Mouse (Mus musculus) small intestine, adult 2 months (tissue): ENCODE results near the gene Fam160b1. TPM values are rescaled to one million over a fixed set of nuclear protein-coding genes. Genes with fewer than 3 reads are reported as not detected.

Experiments
- H3K27ac ChIP-seq: fragments of 200-500 bp; 2 replicates; pipeline ENCODE4 v1.5.1; 2012; ENCODE audit warnings: low read depth, low read length, control low read depth, inconsistent platforms; ENCODE audit not compliant: insufficient read depth
- H3K27me3 ChIP-seq: fragments of 200-500 bp; 2 replicates; pipeline ENCODE4 v1.6.1; 2012; ENCODE audit warnings: mild to moderate bottlenecking, moderate library complexity, low read length, inconsistent platforms; ENCODE audit not compliant: control insufficient read depth, insufficient read depth
- H3K36me3 ChIP-seq: fragments of 200-500 bp; 2 replicates; pipeline ENCODE4 v1.6.1; 2012; ENCODE audit warnings: mild to moderate bottlenecking, low read length, control low read depth, inconsistent platforms; ENCODE audit not compliant: control insufficient read depth, insufficient read depth
- H3K4me1 ChIP-seq: fragments of 200-500 bp; 2 replicates; pipeline ENCODE4 v1.6.1; 2012; ENCODE audit warnings: low read length, inconsistent platforms, mixed read lengths; ENCODE audit not compliant: control insufficient read depth, insufficient read depth, insufficient read length
- H3K4me3 ChIP-seq: fragments of 200-500 bp; 2 replicates; pipeline ENCODE4 v1.5.1; 2012; ENCODE audit warnings: low read depth, mild to moderate bottlenecking, control low read depth, inconsistent platforms, low read length, moderate library complexity
- CTCF ChIP-seq: fragments of 200-500 bp; IDR thresholded peaks from 2 replicates; pipeline ENCODE4 v1.5.1; 2012; ENCODE audit warnings: low read depth, mild to moderate bottlenecking, control low read depth, inconsistent platforms, low read length, moderate library complexity, mixed read lengths; ENCODE audit not compliant: insufficient replicate concordance, insufficient read length; ENCODE audit errors: extremely low read depth
- POLR2A ChIP-seq: fragments of 200-500 bp; IDR thresholded peaks from 2 replicates; pipeline ENCODE4 v1.6.1; 2012; ENCODE audit warnings: low read depth, mild to moderate bottlenecking, control low read depth, inconsistent platforms, low read length, moderate library complexity
- WGBS: fragments of 180-500 bp; shearing (Covaris S2); methylation state at CpG from one replicate; pipeline ENCODE4 v1.1.7; 2018; 5-methylcytosine and 5-hydroxymethylcytosine counted together
- polyA plus RNA-seq: library from polyadenylated mRNA; depleted of rRNA; stranded (reverse); fragments of >200 nt; gene quantifications from 2 replicates; pipeline ENCODE4 v1.2.3, GENCODE M21; 2012

Gene Fam160b1
- polyA plus RNA-seq, 1 experiment, result 11.5 TPM

DNA sequence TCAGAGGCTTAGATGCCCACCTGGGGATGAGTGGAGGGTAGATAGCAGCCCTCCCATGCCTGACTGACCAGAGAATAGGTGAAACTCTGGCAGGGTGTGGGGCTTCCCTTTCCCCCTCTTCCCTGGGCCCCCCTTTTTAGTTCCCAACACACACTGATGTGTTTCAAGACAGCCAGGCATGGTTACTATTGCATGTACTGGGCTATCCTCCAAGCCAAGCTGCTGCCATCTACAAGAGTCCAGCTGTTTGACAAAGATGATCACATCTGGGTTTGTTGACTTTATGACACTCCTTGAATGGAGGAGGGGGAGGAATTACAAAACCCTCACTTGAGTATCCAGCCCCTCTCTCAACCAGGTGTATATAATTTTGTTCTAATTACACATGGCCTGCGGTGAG is 47.5 kb downstream of the Fam160b1 start:
- Histone ChIP-seq H3K4me1 (peaks cover 10% of the 10 kb centered on the region), H3K4me3 (no peak overlapping the region), H3K27ac (no peak overlapping the region), H3K27me3 (no peaks in the 10 kb centered on the region), H3K36me3 (no peaks in the 10 kb centered on the region)
- TF ChIP-seq CTCF, result no peak
- no peak for TF ChIP-seq POLR2A
- WGBS, result 95% methylated on average over 1 of the region's 1 CpGs

DNA sequence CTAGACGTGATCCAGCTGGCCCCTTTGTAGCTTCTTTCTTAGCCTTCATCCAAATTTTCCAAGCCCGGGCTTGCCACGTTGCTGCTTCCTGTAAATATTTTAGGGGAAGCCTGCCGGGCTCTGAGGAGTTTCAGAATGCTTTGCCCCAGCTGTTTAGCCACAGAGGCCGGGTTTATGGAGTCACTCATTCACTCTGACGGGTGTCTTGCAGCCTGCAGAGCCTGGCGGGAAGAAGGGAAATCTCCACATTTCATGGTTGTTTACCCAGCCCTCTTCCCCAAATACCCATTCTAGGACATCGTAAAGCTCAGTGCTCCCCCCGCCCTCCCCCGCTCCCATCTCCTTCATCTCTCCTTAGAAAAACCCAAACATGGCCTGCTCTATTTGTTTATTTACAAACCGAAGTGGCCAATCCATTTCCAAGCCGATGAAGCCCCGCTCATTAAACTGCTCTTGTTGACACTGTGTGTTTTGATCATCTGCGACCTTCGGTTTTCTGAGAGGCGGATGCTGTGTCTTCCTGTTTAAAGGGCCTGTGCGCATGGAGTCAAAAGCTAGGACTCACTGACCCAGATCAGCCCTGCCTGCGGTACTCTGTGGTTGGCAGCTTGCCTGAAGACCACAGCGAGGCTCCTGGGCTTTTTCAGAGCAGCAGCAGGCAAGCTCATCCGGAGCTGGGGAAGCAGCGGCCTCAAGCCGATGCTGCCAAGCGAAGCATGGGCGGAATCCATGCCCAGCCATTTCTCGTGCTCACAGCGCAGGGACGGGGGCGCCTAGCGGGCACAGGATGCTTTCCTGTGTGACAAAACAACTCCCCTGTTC is 51.1 kb downstream of the Fam160b1 start:
- H3K4me3 ChIP-seq, result peak overlapping the region; percentile 22
- no peak for TF ChIP-seq CTCF
- no peak for TF ChIP-seq POLR2A
- WGBS, result 33% methylated on average over 29 of the region's 29 CpGs
- no peaks in the 10 kb centered on the region for H3K36me3 ChIP-seq
- H3K4me1 ChIP-seq, result peaks cover 2% of the 10 kb centered on the region; the same call in 1 of the 2 replicates
- H3K27me3 ChIP-seq, result no peaks in the 10 kb centered on the region
- peak overlapping the region; percentile 17; the same call in 1 of the 2 replicates for H3K27ac ChIP-seq

DNA sequence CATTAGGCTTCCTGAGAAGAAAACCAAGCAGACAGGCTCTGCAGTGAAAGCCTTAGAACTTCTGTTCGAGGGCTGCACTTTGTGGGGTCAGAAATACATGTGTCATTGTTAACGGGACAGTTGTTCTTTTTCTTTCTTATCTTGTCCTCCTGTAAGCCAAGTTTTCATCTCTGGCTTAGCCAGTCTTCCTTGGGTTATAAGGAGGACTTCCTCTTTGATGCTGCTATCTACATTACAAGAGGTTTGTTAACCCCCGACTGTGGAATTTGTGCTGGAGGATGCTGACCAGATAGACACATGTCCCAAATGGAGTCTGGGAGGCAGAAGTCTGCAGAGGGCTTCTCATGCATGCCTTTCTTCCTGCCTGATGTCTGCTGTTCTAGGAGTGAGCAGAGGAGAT is 52.7 kb downstream of the Fam160b1 start:
- TF ChIP-seq POLR2A (no peak), CTCF (no peak)
- no peak overlapping the region for H3K27ac ChIP-seq
- no peaks in the 10 kb centered on the region for H3K36me3 ChIP-seq
- peaks cover 2% of the 10 kb centered on the region; the same call in 1 of the 2 replicates for H3K4me1 ChIP-seq
- H3K4me3 ChIP-seq, result no peak overlapping the region
- no peaks in the 10 kb centered on the region for H3K27me3 ChIP-seq
- WGBS, result 53% methylated on average over 3 of the region's 3 CpGs

DNA sequence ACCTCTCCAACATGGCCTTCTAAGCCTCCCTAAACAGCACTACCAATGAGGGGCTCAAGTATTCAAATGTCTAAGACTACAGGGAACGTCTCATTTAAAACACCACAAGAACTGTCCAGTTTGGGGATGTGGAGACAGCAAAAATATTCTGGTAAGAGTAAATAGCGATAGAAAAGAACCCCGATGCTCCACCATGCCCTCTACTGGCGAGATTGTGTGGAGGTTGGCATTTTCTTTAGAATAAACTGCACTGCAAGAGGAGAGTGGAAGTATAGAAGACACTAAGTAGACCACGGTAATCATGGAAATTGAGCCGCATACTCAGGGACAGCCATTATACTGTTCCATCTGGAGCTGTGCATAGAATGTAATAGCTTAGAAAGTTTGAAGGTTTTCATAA is 53.4 kb downstream of the Fam160b1 start:
- H3K36me3 ChIP-seq, result no peaks in the 10 kb centered on the region
- no peak overlapping the region for H3K27ac ChIP-seq
- H3K27me3 ChIP-seq, result no peaks in the 10 kb centered on the region
- WGBS, result 80% methylated on average over 6 of the region's 6 CpGs
- H3K4me3 ChIP-seq, result no peak overlapping the region
- peaks cover 2% of the 10 kb centered on the region; the same call in 1 of the 2 replicates for H3K4me1 ChIP-seq
- TF ChIP-seq POLR2A, result no peak
- TF ChIP-seq CTCF, result no peak

DNA sequence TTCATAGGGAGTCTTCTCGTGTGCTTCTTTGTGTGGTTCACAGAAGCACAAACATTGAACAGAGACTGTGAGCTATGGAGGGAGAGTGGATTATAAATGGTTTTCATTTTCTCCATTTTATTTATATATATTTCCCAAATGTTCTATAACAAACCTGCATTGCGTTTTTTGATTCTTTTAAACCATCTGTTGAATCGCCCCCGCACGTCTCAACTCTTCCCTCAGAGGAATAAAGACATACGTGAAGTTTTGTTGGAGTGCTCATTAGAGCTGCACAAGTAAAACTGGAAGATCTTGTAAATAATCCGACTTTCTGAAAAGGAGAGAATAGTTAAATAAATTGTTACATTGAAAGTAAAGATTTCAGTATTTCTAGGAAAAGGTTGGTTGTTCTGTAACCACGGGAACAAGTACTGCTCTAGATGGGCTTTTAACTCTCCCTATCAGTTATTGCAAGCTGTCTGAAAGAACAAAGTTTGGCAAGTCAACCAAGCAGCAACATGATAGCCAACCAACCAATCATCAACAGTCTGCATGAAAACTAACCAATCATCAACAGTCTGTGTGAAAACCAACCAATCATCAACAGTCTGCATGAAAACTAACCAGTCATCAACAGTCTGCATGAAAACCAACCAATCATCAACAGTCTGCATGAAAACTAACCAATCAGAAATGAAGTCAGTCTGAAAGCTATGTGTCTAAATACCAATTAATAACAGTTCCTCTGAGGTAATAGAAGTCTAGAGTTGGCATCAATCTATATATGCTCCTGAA is 54.7 kb downstream of the Fam160b1 start:
- TF ChIP-seq POLR2A, result no peak
- TF ChIP-seq CTCF, result no peak
- Histone ChIP-seq H3K4me3 (no peak overlapping the region), H3K27me3 (no peaks in the 10 kb centered on the region), H3K4me1 (peaks cover 2% of the 10 kb centered on the region; the same call in 1 of the 2 replicates), H3K27ac (no peak overlapping the region), H3K36me3 (no peaks in the 10 kb centered on the region)
- WGBS, result 89% methylated on average over 8 of the region's 8 CpGs

DNA sequence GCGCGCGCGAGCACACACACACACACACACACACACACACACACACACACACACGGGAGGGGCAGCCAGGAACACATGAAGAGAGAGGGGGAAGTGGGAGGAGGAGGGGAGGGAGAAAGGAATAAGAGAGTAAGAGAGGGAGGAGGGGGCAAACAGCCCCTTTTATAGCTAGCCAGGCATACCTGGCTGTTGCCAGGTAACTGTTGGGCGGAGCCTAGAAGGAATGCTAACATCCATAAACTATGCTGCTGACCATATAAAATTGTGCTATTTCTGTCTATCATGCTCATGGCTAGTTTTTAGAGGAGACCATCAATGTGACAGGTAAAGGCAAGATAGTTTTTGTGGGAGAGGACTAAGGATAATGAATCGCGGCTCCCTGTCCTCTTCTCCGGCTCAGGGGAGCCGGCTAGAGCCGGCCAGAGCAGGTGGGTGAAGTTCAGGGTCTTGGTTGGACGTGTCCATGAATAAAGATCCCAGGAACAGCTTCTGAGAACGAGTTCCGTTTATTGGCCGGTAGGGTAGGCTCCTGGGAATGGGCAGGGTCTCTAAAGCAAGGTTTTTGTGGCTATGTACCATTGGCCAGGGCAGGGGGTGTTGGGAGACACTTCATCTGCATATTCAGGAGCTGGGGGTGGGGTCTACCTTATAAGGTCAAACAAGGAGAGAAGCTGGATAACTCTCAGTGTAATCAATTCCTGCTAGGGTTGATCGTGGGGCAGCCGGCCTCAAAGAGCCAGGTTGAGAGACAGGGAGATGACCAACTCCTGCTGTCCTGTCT is 57.5 kb downstream of the Fam160b1 start:
- TF ChIP-seq POLR2A, result no peak
- no peak for TF ChIP-seq CTCF
- Histone ChIP-seq H3K4me1 (no peaks in the 10 kb centered on the region), H3K36me3 (no peaks in the 10 kb centered on the region), H3K27ac (no peak overlapping the region), H3K27me3 (no peaks in the 10 kb centered on the region), H3K4me3 (no peak overlapping the region)
- 27% methylated on average over 17 of the region's 17 CpGs for WGBS
